Mouse (Mus musculus) CD4-positive naive resting alpha-beta T cell, adult 76 days (primary cell): ENCODE results near the gene Erg. TPM values are rescaled to one million over a fixed set of nuclear protein-coding genes. Genes with fewer than 3 reads are reported as not detected.

Source experiments
- total RNA-seq: library from RNA; stranded (reverse); gene quantifications from one replicate; pipeline ENCODE4 v1.2.4, GENCODE M21; 2023

Erg gene
- 0.29 TPM for total RNA-seq

GRCm38 (mm10) chr16:95586311-95586602, at the start of gene Erg:
Gene Erg (minus strand): TSS chr16:95586593.

Other genes with a start within 250 kb of the Erg start
- 333 TPM for gene Ets2, start 115.5 kb upstream of the Erg start, total RNA-seq